Mouse (Mus musculus) olfactory bulb, adult 2 months (tissue): ENCODE data around the gene Tyw1.

ENCODE experiments used
- CTCF ChIP-seq: fragments of 200-500 bp; IDR thresholded peaks from 2 replicates; pipeline ENCODE4 v1.5.1; 2012; ENCODE audit warnings: low read depth, mild to moderate bottlenecking, low read length, moderate library complexity; ENCODE audit not compliant: insufficient read depth
- POLR2A ChIP-seq: fragments of 200-500 bp; IDR thresholded peaks from 2 replicates; pipeline ENCODE4 v1.6.1; 2012; ENCODE audit warnings: mild to moderate bottlenecking, low read depth, low read length, moderate library complexity; ENCODE audit not compliant: insufficient read depth

- TF ChIP-seq CTCF (no peak), POLR2A (no peak)
These were observed 37.1 kb upstream of the Tyw1 start for GRCm38 (mm10) chr5:130218336-130218735.
